Mouse (Mus musculus): Measurements from ENCODE around the gene Ppm1g. TPM values are rescaled to one million over a fixed set of nuclear protein-coding genes. Genes with fewer than 3 reads are reported as not detected.

The Ppm1g gene
- total RNA-seq, 2 experiments from 2014 or later = 35.4 to 67.5 TPM

DNA sequence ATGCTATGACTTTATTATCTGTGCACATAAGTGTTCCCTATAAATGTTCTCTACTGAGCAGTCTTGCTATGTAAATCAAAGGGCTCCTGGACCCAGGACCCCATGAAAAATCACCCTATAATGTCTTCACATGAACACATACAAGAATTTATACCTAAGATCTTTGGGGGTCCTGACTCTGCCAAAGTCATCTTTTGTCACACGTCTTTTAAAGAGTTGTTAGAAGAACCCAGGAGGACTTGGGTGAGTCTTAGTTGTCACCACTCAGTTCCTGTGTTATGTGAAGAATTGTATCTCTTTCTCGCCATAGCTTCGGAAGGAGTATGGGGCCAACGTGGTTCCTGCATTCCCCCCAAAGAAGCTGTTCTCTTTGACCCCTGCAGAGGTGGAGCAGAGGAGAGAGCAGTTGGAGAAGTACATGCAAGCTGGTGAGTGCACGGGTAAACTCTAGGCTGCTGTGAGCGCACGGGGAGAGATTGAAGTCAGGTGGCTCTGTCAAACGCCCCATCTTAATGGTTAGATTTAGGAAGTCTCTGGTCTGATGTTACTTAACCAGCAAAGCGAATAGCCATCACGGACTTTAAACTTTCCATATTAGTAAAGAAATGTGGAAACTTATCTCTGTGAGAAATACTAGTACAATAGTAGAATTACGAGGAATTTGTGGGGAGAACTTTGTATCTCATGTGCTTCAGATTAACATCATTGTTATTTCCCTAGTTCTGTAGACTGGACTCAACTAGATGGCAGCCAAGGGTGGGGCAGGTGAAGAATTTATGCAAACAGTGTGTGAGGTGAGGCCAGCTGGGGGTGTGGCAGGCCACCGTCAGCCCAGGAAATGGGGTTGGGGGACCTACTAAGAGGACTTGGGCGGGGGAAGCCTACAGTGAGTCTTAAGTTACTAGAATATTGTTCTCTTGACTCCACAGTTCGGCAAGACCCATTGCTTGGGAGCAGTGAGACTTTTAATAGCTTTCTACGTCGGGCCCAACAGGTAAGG is 25.7 kb downstream of the Ppm1g start:
- no peak for ATAC-seq (replicated peaks; ENCODE audit: low FRiP score, poor library complexity, severe bottlenecking)

GRCm38 (mm10) chr5:31193631-31194281 is 26.7 kb downstream of the Ppm1g start:
- peak; percentile 11 for ATAC-seq (replicated peaks; ENCODE audit: low FRiP score, poor library complexity, severe bottlenecking)

DNA sequence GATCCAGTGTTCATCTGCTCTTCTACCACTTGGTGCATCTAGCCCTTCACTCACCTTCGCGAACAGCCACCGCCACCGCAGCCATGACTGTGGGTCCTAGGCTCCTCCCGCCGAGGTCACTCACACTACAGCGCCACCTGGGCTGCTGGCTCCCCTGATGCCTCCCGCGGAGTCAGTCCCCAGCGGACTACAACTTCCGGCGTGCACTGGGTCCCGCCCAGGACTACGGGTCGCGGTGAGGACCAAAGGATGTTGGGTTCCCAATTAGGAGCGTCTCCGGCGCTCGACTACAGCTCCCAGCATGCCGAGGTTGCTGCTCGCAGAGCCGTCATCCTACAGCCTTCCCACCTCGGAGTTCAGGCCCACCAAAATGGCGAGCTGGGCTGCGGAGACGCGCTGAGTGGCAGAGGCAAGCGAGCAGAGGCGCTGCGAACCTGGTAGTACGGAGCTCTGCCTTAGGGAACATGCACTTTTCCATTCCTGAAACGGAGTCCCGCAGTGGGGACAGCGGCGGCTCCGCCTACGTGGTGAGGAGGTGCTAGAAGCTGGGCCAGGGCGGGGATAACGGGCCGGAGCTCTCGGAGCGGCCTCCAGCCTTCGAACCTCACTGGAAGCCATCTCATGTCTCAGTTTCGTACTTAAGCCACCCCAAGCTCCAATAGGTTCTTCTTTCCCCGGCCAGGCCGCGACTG is 27.4 kb downstream of the Ppm1g start, which contains the start of the genes Snx17 and Eif2b4:
Snx17 (plus strand) TSS at position 289 of the 692 bp plus-strand sequence.
Eif2b4 (minus strand) TSS at position 492 of the 692 bp plus-strand sequence.
- peak; percentile 88 for ATAC-seq (replicated peaks; ENCODE audit: low FRiP score, poor library complexity, severe bottlenecking)

- peak; percentile 45 for ATAC-seq (replicated peaks; ENCODE audit: low FRiP score, poor library complexity, severe bottlenecking)
Observed at GRCm38 (mm10) chr5:31192045-31192938, 28.2 kb downstream of the Ppm1g start.

DNA sequence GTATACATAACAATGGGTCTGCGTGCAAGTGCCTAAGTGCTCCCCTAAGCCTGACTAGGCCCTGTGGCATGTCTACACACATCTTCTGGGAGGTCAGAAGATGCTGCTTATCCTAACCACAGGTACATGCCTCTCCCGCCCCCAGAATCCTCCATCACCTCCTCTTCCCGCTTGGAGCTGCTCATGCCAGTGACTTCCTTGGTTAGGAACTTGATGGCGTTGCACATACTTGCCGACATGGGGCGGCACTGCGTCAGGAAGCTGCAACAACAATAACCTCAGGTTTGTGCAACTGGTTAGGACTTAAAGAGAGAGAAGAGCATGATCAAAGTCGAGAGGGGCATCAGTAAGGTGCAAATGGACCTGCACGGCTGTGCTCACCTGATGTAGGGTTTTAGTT is 30.3 kb downstream of the Ppm1g start:
- no peak for ATAC-seq (replicated peaks; ENCODE audit: low FRiP score, poor library complexity, severe bottlenecking)

DNA sequence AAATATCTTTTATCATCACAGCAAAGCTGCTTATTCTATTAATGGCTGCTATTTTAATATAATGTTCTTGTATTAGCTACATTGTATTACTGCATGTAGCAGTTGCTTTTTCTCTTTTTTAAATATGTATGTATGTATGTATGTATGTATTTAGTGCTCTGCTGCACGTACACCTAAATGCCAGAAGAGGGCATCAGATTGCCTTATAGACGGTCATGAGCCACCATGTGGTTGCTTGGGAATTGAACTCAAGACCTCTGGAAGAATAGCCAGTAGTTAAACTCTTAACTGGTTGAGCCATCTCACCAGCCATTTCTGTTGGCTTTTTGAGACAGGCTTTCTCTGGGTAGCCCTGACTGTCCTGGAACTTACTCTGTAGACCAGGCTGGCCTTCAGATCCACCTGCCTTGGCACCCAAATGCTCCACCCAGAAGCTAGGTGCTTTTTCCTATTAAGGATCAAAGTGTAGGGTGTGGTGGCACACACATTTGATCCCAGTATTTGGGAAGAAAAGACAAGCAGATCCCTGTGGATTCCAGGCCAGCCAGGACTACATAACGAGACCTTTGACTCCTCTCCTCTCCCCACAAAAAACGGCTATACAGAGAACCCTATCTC is 32.2 kb downstream of the Ppm1g start:
- no peak for ATAC-seq (replicated peaks; ENCODE audit: low FRiP score, poor library complexity, severe bottlenecking)

GRCm38 (mm10) chr5:31183678-31184077 is 36.8 kb downstream of the Ppm1g start:
- ATAC-seq (replicated peaks; ENCODE audit: low FRiP score, poor library complexity, severe bottlenecking) = peak; percentile 28; the same call in 1 of the 2 replicates

DNA sequence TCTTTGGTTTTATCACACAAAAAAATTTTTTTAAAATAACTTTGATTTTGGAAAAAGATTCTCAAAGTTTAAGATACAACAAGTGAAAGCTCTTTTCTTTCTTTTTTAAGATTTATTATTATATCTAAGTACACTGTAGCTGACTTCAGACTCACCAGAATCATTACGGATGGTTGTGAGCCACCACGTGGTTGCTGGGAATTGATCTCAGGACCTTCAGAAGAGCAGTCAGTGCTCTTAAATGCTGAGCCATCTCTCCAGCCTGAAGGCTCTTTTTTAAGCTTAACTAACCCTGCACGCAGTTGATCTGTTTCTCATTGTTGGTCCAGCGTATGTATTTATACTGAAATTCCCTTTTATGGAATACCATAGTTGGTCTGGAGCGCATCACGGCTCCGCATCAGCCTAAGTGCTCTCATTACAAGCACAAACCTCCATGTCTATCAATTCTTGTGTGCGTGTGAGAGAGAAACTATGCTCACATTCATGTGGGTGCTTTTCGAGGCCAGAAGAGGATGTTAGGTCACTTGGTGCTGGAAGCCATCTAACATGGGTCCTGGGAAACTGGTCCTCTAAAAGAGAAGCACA is 39.2 kb downstream of the Ppm1g start:
- no peak for ATAC-seq (replicated peaks; ENCODE audit: low FRiP score, poor library complexity, severe bottlenecking)

GRCm38 (mm10) chr5:31179766-31180630 is 40.5 kb downstream of the Ppm1g start, which contains the start of the genes Gm29609 and Gtf3c2:
Gm29609 (minus strand) TSS chr5:31179911.
Gtf3c2 (minus strand) TSS chr5:31180144.
- ATAC-seq (replicated peaks; ENCODE audit: low FRiP score, poor library complexity, severe bottlenecking) = peak; percentile 89

DNA sequence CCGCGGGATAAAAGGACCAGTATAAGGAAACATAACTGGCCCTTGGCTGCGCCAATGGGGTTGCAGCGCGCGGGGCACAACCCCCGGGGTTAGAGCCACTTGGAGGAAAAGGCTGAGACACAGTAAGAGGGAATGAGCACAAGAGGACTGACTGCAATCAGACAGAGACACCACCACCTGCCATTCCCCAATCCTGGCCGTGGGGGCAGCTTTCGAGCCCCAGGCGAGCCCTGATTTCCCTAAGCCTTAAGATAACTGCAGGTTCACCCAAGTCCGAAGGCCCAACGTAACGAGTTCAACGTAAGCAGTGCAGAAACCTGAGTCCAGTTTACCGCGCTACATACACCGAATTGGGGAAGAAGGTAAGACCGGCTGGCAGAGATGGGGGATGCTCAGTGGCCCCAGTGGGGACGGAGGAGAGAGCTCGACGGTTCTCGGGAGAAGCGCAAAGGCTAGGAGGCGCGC is 41.2 kb downstream of the Ppm1g start:
- ATAC-seq (replicated peaks; ENCODE audit: low FRiP score, poor library complexity, severe bottlenecking) = peak; percentile 61

DNA sequence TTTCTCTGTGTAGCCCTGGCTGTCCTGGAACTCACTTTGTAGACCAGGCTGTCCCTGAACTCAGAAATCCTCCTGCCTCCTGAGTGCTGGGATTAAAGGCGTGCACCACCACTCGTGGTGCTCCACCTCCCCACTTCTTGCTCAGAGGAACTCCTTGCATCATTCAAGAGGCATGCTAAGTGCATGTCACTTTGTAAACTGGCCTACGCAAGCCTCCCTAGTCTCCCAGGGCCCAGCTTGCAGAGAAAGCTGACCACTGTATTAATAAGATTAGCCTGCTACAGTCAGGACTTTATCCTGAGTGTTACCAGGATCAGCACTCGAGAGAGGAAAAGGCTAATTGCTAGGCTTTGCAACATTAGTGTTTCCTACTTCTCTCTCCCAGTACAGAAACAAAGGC is 51.9 kb downstream of the Ppm1g start:
- no peak for ATAC-seq (replicated peaks; ENCODE audit: low FRiP score, poor library complexity, severe bottlenecking)

- no peak for ATAC-seq (replicated peaks; ENCODE audit: low FRiP score, poor library complexity, severe bottlenecking)
Observed at GRCm38 (mm10) chr5:31164878-31165277, 55.6 kb downstream of the Ppm1g start.

DNA sequence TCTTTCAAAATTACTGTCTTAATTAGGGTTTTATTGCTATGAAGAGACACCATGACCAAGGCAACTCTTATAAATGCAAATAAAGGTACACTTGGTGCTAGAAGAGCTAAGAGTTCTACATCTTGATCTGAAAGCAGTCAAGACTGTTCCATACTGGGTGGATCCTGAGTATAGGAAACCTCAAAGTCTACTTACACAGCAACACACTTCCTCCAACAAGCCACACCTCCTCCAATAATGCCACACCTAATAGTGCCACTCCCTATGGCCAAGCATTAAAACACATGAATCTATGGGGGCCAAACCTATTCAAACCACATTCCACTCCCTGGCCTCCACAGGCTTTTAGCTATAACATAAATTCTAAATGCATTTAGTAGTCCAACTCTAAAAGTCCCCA is 58.0 kb downstream of the Ppm1g start:
- no peak for ATAC-seq (replicated peaks; ENCODE audit: low FRiP score, poor library complexity, severe bottlenecking)

GRCm38 (mm10) chr5:31154152-31154553 is 66.3 kb downstream of the Ppm1g start, which contains the start of gene Mpv17:
Mpv17 (minus strand) TSS chr5:31154251.
- ATAC-seq (replicated peaks; ENCODE audit: low FRiP score, poor library complexity, severe bottlenecking) = peak; percentile 98

DNA sequence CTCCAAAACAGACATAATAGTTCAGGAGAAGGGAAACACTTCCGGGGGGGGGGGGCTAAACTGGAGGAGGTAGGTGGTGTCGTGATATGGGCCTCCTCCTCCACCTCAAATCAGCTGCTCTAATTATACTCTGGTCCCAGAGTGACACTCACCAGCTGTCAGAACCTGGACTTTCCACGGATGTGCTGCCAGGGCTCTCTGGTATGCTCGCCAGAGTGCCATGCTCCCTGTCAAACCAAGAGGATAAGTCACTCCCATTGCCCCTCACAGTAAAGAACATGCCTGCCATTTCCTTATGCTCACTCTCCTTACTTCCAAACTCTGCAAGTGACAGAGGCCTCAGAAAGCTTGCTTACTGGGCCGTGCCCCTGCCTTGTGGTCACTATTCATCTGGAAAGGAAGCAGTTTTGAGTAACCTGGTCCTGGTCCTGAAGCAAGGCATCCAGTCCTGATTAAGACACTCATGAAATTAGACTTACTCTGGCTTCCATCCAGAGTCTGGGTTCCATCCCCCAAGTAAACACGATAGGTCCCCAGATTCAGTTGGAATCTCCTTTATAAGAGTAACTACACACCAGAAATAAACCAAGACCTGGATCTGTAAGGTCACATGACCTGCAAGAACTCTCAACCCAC is 66.9 kb downstream of the Ppm1g start:
- ATAC-seq (replicated peaks; ENCODE audit: low FRiP score, poor library complexity, severe bottlenecking) = peak; percentile 10; the same call in 1 of the 2 replicates

Data from erythroblast, adult 5-6 weeks (primary cell).